Mouse (Mus musculus): ENCODE measurements around the gene Zfp428. TPM values are rescaled to one million over a fixed set of nuclear protein-coding genes. Genes with fewer than 3 reads are reported as not detected.

The Zfp428 gene
- polyA plus RNA-seq, 1 experiment from 2014 or later = 87.7 TPM

DNA sequence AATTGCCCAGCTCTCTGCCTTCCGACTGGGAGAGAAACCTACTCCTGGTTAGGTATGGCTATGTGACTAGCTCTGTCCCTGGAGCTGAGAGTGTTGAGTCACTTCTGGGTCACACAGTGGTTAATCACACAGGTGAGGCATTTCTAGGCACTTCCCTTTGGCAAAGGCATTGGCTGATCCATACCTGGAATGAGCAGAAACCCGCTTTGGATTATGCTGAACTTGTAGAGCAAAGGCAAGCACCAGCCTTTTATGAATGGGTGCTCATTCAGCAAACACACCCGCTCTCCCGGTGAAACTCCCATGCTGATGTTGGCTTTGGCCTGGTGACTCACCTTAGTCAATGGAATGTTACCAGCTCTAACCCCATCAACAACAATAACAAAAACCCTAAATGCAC lies 32.9 kb downstream of the Zfp428 start:
- Histone ChIP-seq H3K9me3 (ENCODE audit: control insufficient read depth, low read length) (no peaks in the 10 kb centered on the region), H3K36me3 (ENCODE audit: control insufficient read depth, insufficient read depth, low read length) (no peaks in the 10 kb centered on the region), H3K27ac (ENCODE audit: low read depth, low read length) (no peak overlapping the region), H3K27me3 (ENCODE audit: control insufficient read depth, insufficient read depth, low read length) (no peaks in the 10 kb centered on the region), H3K4me1 (replicated peaks; ENCODE audit: control insufficient read depth, insufficient read depth, low read length) (no peaks in the 10 kb centered on the region), H3K4me3 (ENCODE audit: low read depth, low read length) (no peak overlapping the region), H3K9ac (ENCODE audit: low read depth, low read length) (no peak overlapping the region), H3K4me2 (replicated peaks; ENCODE audit: low read depth, low read length) (no peak overlapping the region)
- no peak for DNase-seq (ENCODE audit: low spot score)
- 91% methylated on average over 4 of the region's 4 CpGs for WGBS
- no peak for ATAC-seq (ENCODE audit: low FRiP score)

DNA sequence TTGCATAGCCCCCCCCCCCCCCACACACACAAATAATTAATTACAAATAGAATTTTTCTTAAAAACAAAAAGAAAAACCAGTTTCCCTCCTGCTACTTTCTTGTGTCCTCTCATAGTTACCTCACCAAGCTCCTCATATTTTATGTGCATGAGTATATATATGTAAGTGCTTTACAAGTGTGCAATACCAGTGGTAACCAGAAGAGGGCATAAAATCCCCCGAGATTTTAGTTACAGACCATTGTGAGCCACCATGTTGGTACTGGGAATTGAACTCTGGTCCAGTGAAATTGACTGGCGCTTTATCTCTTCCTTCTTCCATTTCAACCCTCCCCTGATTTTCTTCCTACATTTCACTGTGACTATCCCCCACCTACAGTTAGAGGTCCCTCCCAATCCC lies 37.7 kb downstream of the Zfp428 start:
- Histone ChIP-seq H3K4me2 (replicated peaks; ENCODE audit: low read depth, low read length) (no peak overlapping the region), H3K36me3 (ENCODE audit: control insufficient read depth, insufficient read depth, low read length) (no peaks in the 10 kb centered on the region), H3K9me3 (ENCODE audit: control insufficient read depth, low read length) (no peaks in the 10 kb centered on the region), H3K4me1 (replicated peaks; ENCODE audit: control insufficient read depth, insufficient read depth, low read length) (peaks cover 9% of the 10 kb centered on the region), H3K27me3 (ENCODE audit: control insufficient read depth, insufficient read depth, low read length) (no peaks in the 10 kb centered on the region), H3K27ac (ENCODE audit: low read depth, low read length) (no peak overlapping the region), H3K4me3 (ENCODE audit: low read depth, low read length) (no peak overlapping the region), H3K9ac (ENCODE audit: low read depth, low read length) (no peak overlapping the region)
- DNase-seq (ENCODE audit: low spot score) = peak; percentile 20
- ATAC-seq (ENCODE audit: low FRiP score) = no peak
- WGBS = 78% methylated on average over 2 of the region's 2 CpGs

DNA sequence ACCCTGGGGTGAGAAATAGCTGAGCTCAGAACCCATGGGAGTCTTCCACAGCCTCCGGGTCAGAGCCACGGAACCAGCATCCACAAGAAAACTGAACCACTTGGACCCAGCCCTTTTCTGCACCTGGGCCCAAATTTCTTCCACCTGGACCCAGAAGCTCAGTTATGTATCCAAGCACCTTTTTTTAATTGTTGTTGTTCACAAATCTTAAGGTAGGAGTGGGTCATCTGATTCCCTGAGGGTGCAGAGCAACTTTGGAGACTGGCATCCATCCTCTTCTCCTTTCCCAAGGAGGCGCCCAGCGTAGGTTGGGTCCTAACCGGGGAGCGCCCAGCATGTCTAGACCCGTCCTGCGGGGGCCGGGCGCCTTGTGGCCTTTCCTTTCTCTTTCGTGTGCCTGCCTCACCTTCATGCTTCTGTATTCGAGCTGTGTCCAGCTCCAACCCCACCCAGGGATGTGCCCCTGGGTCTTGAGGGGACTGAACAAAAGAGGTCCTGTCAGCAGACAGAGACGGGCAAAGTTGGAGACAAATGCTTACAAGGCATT lies 39.3 kb downstream of the Zfp428 start, which contains the start of the genes Pinlyp and Xrcc1:
Gene Pinlyp (minus strand): TSS at position 51 of the 547 bp plus-strand sequence.
Gene Xrcc1 (plus strand): TSS at position 222 of the 547 bp plus-strand sequence.
- H3K4me1 ChIP-seq (replicated peaks; ENCODE audit: control insufficient read depth, insufficient read depth, low read length) = peaks cover 9% of the 10 kb centered on the region
- peak; percentile 13 for ATAC-seq (ENCODE audit: low FRiP score)
- 42% methylated on average over 13 of the region's 13 CpGs for WGBS

DNA sequence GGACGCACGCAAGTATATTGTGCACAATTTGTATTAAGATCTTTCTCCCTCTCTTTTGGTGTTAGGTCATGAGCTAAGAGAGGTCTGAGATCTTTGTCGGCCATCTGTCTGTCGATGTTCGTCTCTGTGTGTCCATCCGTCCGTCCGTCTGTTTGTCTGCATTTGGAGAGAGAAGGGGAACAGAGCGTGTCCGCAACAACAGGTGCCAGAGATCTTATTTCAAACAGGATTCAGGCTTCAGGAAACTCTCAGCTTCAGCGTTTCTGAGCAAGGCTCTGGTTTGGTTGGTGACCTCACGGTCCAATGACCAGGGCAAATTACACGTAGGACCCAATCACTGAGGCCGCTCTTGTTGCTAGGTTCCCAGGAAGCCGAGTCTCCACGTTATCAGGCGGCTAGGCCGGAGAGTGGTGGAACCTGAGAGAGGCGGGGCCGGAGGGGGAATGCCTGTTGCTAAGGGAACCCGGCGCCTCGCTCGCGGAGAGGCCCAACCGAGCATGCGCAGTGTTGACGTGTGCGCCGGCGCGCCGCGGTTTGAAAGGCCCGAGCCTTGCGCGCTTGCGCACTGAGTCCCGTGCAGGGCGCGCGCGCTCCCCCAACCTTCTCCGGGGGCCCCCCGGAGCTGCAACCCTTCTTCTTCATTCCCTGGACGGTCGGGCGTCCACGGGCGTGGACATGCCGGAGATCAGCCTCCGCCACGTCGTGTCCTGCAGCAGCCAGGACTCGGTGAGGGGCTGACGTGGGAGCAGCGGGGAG lies 40.0 kb downstream of the Zfp428 start:
- Histone ChIP-seq H3K9ac (ENCODE audit: low read depth, low read length) (peak overlapping the region; percentile 77), H3K27me3 (ENCODE audit: control insufficient read depth, insufficient read depth, low read length) (no peaks in the 10 kb centered on the region), H3K4me1 (replicated peaks; ENCODE audit: control insufficient read depth, insufficient read depth, low read length) (peaks cover 9% of the 10 kb centered on the region), H3K4me2 (replicated peaks; ENCODE audit: low read depth, low read length) (peak overlapping the region; percentile 65), H3K36me3 (ENCODE audit: control insufficient read depth, insufficient read depth, low read length) (no peaks in the 10 kb centered on the region), H3K4me3 (ENCODE audit: low read depth, low read length) (peak overlapping the region; percentile 83), H3K9me3 (ENCODE audit: control insufficient read depth, low read length) (no peaks in the 10 kb centered on the region), H3K27ac (ENCODE audit: low read depth, low read length) (peak overlapping the region; percentile 42)
- WGBS = under 1% methylated on average over 57 of the region's 57 CpGs
- ATAC-seq (ENCODE audit: low FRiP score) (peak; percentile 98), DNase-seq (ENCODE audit: low spot score) (peak; percentile 100)

More for the DNA sequence above, 39.3 kb downstream of the Zfp428 start, which contains the start of the genes Pinlyp and Xrcc1:
- Histone ChIP-seq H3K4me2 (replicated peaks; ENCODE audit: low read depth, low read length) (peak within 1 kb of the TSS; percentile 65), H3K4me3 (ENCODE audit: low read depth, low read length) (peak within 1 kb of the TSS; percentile 83), H3K27me3 (ENCODE audit: control insufficient read depth, insufficient read depth, low read length) (no peaks in the 10 kb centered on the region), H3K9ac (ENCODE audit: low read depth, low read length) (peak within 1 kb of the TSS; percentile 77), H3K27ac (ENCODE audit: low read depth, low read length) (peak within 1 kb of the TSS; percentile 42), H3K36me3 (ENCODE audit: control insufficient read depth, insufficient read depth, low read length) (no peaks in the 10 kb centered on the region), H3K9me3 (ENCODE audit: control insufficient read depth, low read length) (no peaks in the 10 kb centered on the region)
- no peak for DNase-seq (ENCODE audit: low spot score)

DNA sequence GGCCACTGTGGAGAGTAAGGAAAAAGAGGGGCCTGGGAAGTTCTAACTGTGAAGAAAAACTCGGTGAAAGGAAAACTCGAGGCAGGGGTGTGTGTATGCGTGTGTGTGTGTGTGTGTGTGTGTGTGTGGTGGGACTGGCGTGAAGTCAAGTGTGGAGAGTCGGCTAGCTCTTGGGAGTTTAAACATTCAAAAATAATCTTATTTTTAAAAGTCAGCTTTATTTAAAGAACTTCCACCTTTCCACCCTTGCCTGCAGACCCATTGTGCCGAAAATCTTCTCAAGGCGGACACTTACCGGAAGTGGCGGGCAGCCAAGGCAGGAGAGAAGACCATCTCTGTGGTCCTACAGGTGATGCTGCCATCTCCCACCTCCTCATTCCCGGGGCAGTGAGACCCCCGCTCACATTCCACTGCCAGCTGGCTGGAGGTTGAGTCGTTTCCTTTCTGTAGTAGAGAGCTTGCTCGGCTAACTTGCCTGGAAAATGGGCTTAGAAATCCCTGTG lies 40.8 kb downstream of the Zfp428 start:
- DNase-seq (ENCODE audit: low spot score) (no peak), ATAC-seq (ENCODE audit: low FRiP score) (no peak; the same call in 1 of the 2 replicates)
- Histone ChIP-seq H3K9me3 (ENCODE audit: control insufficient read depth, low read length) (no peaks in the 10 kb centered on the region), H3K4me3 (ENCODE audit: low read depth, low read length) (peak overlapping the region; percentile 83), H3K4me1 (replicated peaks; ENCODE audit: control insufficient read depth, insufficient read depth, low read length) (peaks cover 9% of the 10 kb centered on the region), H3K9ac (ENCODE audit: low read depth, low read length) (peak overlapping the region; percentile 77), H3K4me2 (replicated peaks; ENCODE audit: low read depth, low read length) (peak overlapping the region; percentile 65), H3K36me3 (ENCODE audit: control insufficient read depth, insufficient read depth, low read length) (no peaks in the 10 kb centered on the region), H3K27me3 (ENCODE audit: control insufficient read depth, insufficient read depth, low read length) (no peaks in the 10 kb centered on the region), H3K27ac (ENCODE audit: low read depth, low read length) (no peak overlapping the region)
- WGBS = 32% methylated on average over 13 of the region's 13 CpGs

DNA sequence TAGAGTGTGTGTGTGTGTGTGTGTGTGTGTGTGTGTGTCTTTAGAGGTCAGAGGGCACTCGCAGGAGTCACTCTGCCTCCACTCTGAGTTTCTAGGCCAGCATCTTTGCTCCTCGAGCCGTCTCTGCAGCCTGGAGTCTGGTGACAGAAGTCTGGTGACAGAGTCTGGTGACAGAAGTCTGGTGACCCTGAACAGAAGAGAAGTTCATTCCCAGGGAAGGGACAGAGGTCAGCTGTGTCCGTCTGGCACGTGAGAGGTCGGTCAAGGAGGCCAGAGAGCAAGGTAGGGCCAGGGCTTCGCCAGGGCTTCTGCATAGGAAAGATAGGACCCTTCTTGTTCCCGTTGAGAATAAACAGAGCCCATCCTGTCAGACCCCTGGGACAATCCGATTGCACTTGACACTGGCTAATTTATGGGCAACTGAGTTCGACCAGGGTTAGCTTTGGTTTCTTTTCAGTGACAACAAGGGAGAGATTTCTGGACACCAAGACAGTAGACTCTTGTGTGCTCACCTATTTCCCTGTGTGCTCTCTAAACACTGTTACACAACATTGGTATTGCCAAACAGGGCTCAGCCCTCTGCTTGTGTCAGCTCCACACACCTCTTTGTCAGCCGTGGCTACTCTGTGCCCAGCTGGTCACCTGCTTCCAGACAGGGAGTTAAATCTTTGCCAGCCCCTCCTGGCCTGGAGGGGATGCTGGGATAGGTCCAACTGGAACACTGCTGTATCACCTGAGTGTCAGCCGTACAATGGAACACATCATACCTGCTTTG lies 45.4 kb downstream of the Zfp428 start:
- Histone ChIP-seq H3K36me3 (ENCODE audit: control insufficient read depth, insufficient read depth, low read length) (no peaks in the 10 kb centered on the region), H3K9me3 (ENCODE audit: control insufficient read depth, low read length) (no peaks in the 10 kb centered on the region), H3K4me1 (replicated peaks; ENCODE audit: control insufficient read depth, insufficient read depth, low read length) (peaks cover 5% of the 10 kb centered on the region), H3K27ac (ENCODE audit: low read depth, low read length) (no peak overlapping the region), H3K9ac (ENCODE audit: low read depth, low read length) (no peak overlapping the region), H3K4me3 (ENCODE audit: low read depth, low read length) (no peak overlapping the region), H3K27me3 (ENCODE audit: control insufficient read depth, insufficient read depth, low read length) (no peaks in the 10 kb centered on the region), H3K4me2 (replicated peaks; ENCODE audit: low read depth, low read length) (no peak overlapping the region)
- WGBS = 93% methylated on average over 12 of the region's 12 CpGs
- ATAC-seq (ENCODE audit: low FRiP score) = no peak
- no peak for DNase-seq (ENCODE audit: low spot score)

DNA sequence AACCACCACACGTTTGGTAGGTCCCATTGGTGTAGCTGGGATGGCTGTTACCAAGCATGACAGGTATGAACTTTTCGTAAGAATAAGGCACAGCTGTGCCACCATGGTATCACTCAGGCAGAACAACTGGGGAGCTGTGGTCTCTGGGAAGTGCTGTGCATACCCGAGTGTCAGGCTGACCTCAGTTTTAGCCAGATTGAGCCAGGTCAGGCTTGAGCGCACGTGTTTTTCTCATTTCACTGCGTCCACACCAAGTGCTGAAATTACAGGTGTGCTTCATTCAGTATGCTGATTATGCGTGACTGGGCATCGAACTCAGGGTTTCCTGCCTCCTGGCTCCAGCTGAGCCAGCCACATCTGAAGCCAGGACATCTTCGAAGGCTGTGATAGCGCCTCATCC lies 49.0 kb downstream of the Zfp428 start:
- H3K27me3 ChIP-seq (ENCODE audit: control insufficient read depth, insufficient read depth, low read length) = no peaks in the 10 kb centered on the region
- H3K4me1 ChIP-seq (replicated peaks; ENCODE audit: control insufficient read depth, insufficient read depth, low read length) = no peaks in the 10 kb centered on the region
- no peak overlapping the region for H3K4me3 ChIP-seq (ENCODE audit: low read depth, low read length)
- no peak overlapping the region for H3K4me2 ChIP-seq (replicated peaks; ENCODE audit: low read depth, low read length)
- 0 out of 2 replicates have a peak, but pooled peaks cover 2% of the 10 kb centered on the region for H3K36me3 ChIP-seq (ENCODE audit: control insufficient read depth, insufficient read depth, low read length)
- no peaks in the 10 kb centered on the region for H3K9me3 ChIP-seq (ENCODE audit: control insufficient read depth, low read length)
- no peak overlapping the region for H3K27ac ChIP-seq (ENCODE audit: low read depth, low read length)
- DNase-seq (ENCODE audit: low spot score) (no peak), ATAC-seq (ENCODE audit: low FRiP score) (no peak)
- no peak overlapping the region for H3K9ac ChIP-seq (ENCODE audit: low read depth, low read length)
- 90% methylated on average over 10 of the region's 10 CpGs for WGBS

DNA sequence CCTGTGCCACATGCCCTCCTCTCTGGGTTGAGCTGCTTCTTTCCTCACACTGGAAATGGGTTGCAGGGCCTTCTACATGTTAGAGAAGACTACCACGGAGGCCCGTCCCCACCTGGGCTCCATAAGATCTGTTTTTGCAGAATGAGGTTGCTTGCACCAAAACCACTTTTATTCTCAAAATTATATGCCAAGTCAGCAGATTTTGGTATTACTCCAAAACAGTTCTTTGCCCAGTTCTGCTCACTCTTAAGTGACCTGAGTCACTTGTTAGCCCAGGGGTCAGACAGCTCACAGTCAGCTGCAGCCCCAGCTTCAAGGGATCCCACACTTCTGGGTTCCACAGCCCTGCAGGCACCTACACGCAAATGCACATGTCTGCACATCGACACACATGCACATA lies 54.6 kb downstream of the Zfp428 start:
- no peak overlapping the region for H3K4me2 ChIP-seq (replicated peaks; ENCODE audit: low read depth, low read length)
- no peaks in the 10 kb centered on the region for H3K27me3 ChIP-seq (ENCODE audit: control insufficient read depth, insufficient read depth, low read length)
- no peaks in the 10 kb centered on the region for H3K4me1 ChIP-seq (replicated peaks; ENCODE audit: control insufficient read depth, insufficient read depth, low read length)
- H3K9ac ChIP-seq (ENCODE audit: low read depth, low read length) = no peak overlapping the region
- H3K4me3 ChIP-seq (ENCODE audit: low read depth, low read length) = no peak overlapping the region
- no peak overlapping the region for H3K27ac ChIP-seq (ENCODE audit: low read depth, low read length)
- DNase-seq (ENCODE audit: low spot score) (no peak), ATAC-seq (ENCODE audit: low FRiP score) (no peak)
- H3K36me3 ChIP-seq (ENCODE audit: control insufficient read depth, insufficient read depth, low read length) = 0 out of 2 replicates have a peak, but pooled peaks cover 3% of the 10 kb centered on the region
- WGBS = 91% methylated on average over 4 of the region's 4 CpGs
- no peaks in the 10 kb centered on the region for H3K9me3 ChIP-seq (ENCODE audit: control insufficient read depth, low read length)
